In genomic region chr11:117941325-117941834, GRCm38 (mm10) we compare ENCODE assay signal across 16 mouse cellular contexts. TPM values are rescaled to one million over a fixed set of nuclear protein-coding genes. Genes with fewer than 3 reads are reported as not detected.
DNase-seq lines count a peak whose midpoint lies in the region; ATAC-seq and TF ChIP-seq lines count a peak whose summit lies in the region.
"Had no signal": no experiment of that assay in that cellular context is flagged by ENCODE, and none has a peak within 500 bp of the region (broad histone marks: within the 10 kb centered on the region; RNA-seq: fewer than 3 reads in every experiment).

No protein-coding gene starts in this region.

- no peaks in the 10 kb centered on the region for H3K27me3 ChIP-seq in intestine, embryonic 14.5 days (replicated peaks; ENCODE audit: control insufficient read depth, insufficient read depth, low read length)
- no peaks in the 10 kb centered on the region for H3K27me3 ChIP-seq in intestine, embryonic 15.5 days (replicated peaks)
- H3K27me3 ChIP-seq in myocyte (ENCODE audit: control insufficient read depth, insufficient read depth, insufficient read length) = no peaks in the 10 kb centered on the region
- no peaks in the 10 kb centered on the region for H3K27me3 ChIP-seq in forebrain, embryonic 14.5 days (replicated peaks; ENCODE audit: control insufficient read depth, insufficient read depth, low read length)
- H3K27me3 ChIP-seq: embryonic facial prominence, embryonic 13.5 days; limb, embryonic 12.5 days had no signal

- 90% methylated on average over 8 of the region's 8 CpGs for WGBS in intestine, embryonic 14.5 days
- WGBS in intestine, embryonic 15.5 days = 85% methylated on average over 8 of the region's 8 CpGs
- 87% methylated on average over 8 of the region's 8 CpGs for WGBS in forebrain, embryonic 14.5 days

- no peaks in the 10 kb centered on the region for H3K36me3 ChIP-seq in intestine, embryonic 14.5 days (ENCODE audit: control insufficient read depth, insufficient read depth, low read length)
- H3K36me3 ChIP-seq in intestine, embryonic 15.5 days = no peaks in the 10 kb centered on the region
- H3K36me3 ChIP-seq in myocyte (ENCODE audit: control insufficient read depth, insufficient read depth) = no peaks in the 10 kb centered on the region
- no peaks in the 10 kb centered on the region for H3K36me3 ChIP-seq in forebrain, embryonic 14.5 days (ENCODE audit: control insufficient read depth, insufficient read depth, low read length)
- H3K36me3 ChIP-seq: embryonic facial prominence, embryonic 13.5 days; hindbrain, embryonic 13.5 days; limb, embryonic 12.5 days; liver, embryonic 12.5 days had no signal

- H3K79me2 ChIP-seq in myocyte (ENCODE audit: control insufficient read depth, insufficient read depth) = no peaks in the 10 kb centered on the region

- peak overlapping the region; percentile 96; the same call in 1 of the 2 replicates for H3K27ac ChIP-seq in intestine, embryonic 14.5 days (ENCODE audit: low read depth)
- H3K27ac ChIP-seq in intestine, embryonic 15.5 days = no peak overlapping the region
- no peak overlapping the region for H3K27ac ChIP-seq in forebrain, embryonic 14.5 days (ENCODE audit: low read depth, low read length)
- H3K27ac ChIP-seq: limb, embryonic 12.5 days; liver, embryonic 12.5 days had no signal

- no peak overlapping the region for H3K4me2 ChIP-seq in intestine, embryonic 14.5 days (ENCODE audit: low read length)
- no peak overlapping the region for H3K4me2 ChIP-seq in intestine, embryonic 15.5 days (replicated peaks)
- peak overlapping the region; percentile 76 for H3K4me2 ChIP-seq in myocyte (ENCODE audit: low read depth)
- H3K4me2 ChIP-seq in forebrain, embryonic 14.5 days (ENCODE audit: low read length) = no peak overlapping the region
- H3K4me2 ChIP-seq: embryonic facial prominence, embryonic 13.5 days; hindbrain, embryonic 13.5 days; limb, embryonic 12.5 days; liver, embryonic 12.5 days; midbrain, embryonic 11.5 days had no signal

- ATAC-seq in intestine, embryonic 14.5 days (replicated peaks; ENCODE audit: low FRiP score, low TSS enrichment, low read depth) = no peak
- ATAC-seq in intestine, embryonic 15.5 days = no peak
- ATAC-seq in forebrain, embryonic 14.5 days = no peak
- ATAC-seq: intestine, embryonic 16.5 days; liver, embryonic 12.5 days had no signal

- H3K9me3 ChIP-seq in intestine, embryonic 14.5 days (ENCODE audit: control insufficient read depth, low read length) = no peaks in the 10 kb centered on the region
- H3K9me3 ChIP-seq in intestine, embryonic 15.5 days = no peaks in the 10 kb centered on the region
- no peaks in the 10 kb centered on the region for H3K9me3 ChIP-seq in forebrain, embryonic 14.5 days (replicated peaks; ENCODE audit: control insufficient read depth, low read length)
- H3K9me3 ChIP-seq: embryonic facial prominence, embryonic 13.5 days; hindbrain, embryonic 13.5 days; limb, embryonic 12.5 days; liver, embryonic 12.5 days had no signal

- peaks cover 30% of the 10 kb centered on the region for H3K4me1 ChIP-seq in intestine, embryonic 14.5 days (replicated peaks; ENCODE audit: control insufficient read depth, insufficient read depth, low read length)
- peaks cover 38% of the 10 kb centered on the region for H3K4me1 ChIP-seq in intestine, embryonic 15.5 days (replicated peaks)
- peaks cover 14% of the 10 kb centered on the region for H3K4me1 ChIP-seq in forebrain, embryonic 14.5 days (ENCODE audit: control insufficient read depth, insufficient read depth, low read length)

- DNase-seq in intestine, embryonic 14.5 days (ENCODE audit: low spot score) = no peak
- peak; percentile 80 for DNase-seq in 416B (ENCODE audit: low read depth)
- peak; percentile 52 for DNase-seq in NIH3T3 (ENCODE audit: low read depth)
- no peak for DNase-seq in cerebellum, adult 18-20 months
- DNase-seq in forebrain, embryonic 14.5 days (ENCODE audit: low spot score) = no peak
- DNase-seq: adrenal gland, adult 2 months; cerebellum, adult 9-10 months; lung, adult 2 months had no signal

- H3ac ChIP-seq in myocyte (ENCODE audit: control insufficient read depth, insufficient read length) = no peak overlapping the region

- no peak overlapping the region for H3K9ac ChIP-seq in intestine, embryonic 14.5 days (ENCODE audit: low read length)
- no peak overlapping the region for H3K9ac ChIP-seq in intestine, embryonic 15.5 days
- H3K9ac ChIP-seq in forebrain, embryonic 14.5 days (ENCODE audit: low read length) = no peak overlapping the region
- H3K9ac ChIP-seq: embryonic facial prominence, embryonic 13.5 days; hindbrain, embryonic 13.5 days; limb, embryonic 12.5 days; liver, embryonic 12.5 days had no signal

- no peak overlapping the region for H3K4me3 ChIP-seq in intestine, embryonic 14.5 days (ENCODE audit: low read depth, low read length)
- H3K4me3 ChIP-seq in intestine, embryonic 15.5 days (replicated peaks) = no peak overlapping the region
- H3K4me3 ChIP-seq in myocyte = peak overlapping the region; percentile 6
- no peak overlapping the region for H3K4me3 ChIP-seq in forebrain, embryonic 14.5 days (ENCODE audit: low read depth, low read length)
- H3K4me3 ChIP-seq: embryonic facial prominence, embryonic 13.5 days; hindbrain, embryonic 13.5 days; limb, embryonic 12.5 days; liver, embryonic 12.5 days had no signal

- peak; percentile 19 for TF ChIP-seq POLR2A in myocyte (IDR thresholded peaks at IDR 0.05; ENCODE audit: insufficient read length, low read depth)

TF ChIP-seq in myocyte, 11 proteins besides CTCF, POLR2A, EP300 and RAD21:
- TF ChIP-seq MYOG (IDR thresholded peaks at IDR 0.05; ENCODE audit: control insufficient read depth in 1 of 3, insufficient read depth in 1 of 3, insufficient read length in 2 of 3, low read depth in 2 of 3) = no peak
- TF ChIP-seq TCF12 (IDR thresholded peaks at IDR 0.05; ENCODE audit: insufficient read depth, poor library complexity, severe bottlenecking) = peak; percentile 37
- TF ChIP-seq SRF (IDR thresholded peaks at IDR 0.05; ENCODE audit: control insufficient read depth, insufficient read length, low read depth) = no peak
- TF ChIP-seq POLR2AphosphoS2 (IDR thresholded peaks at IDR 0.05; ENCODE audit: insufficient read length, low read depth) = no peak
- TF ChIP-seq MYOD1 (IDR thresholded peaks at IDR 0.05; ENCODE audit: control insufficient read depth in 1 of 3, insufficient read length in 2 of 3, low read depth in 2 of 3) = peak in 1 of 3 experiments; percentile 70
- no peak for TF ChIP-seq TCF3 (IDR thresholded peaks at IDR 0.05; ENCODE audit: insufficient read length, low read depth)
- no peak for TF ChIP-seq MAX (IDR thresholded peaks at IDR 0.05; ENCODE audit: low read depth)
- no peak for TF ChIP-seq E2F4 (IDR thresholded peaks at IDR 0.05; ENCODE audit: insufficient read depth)
- no peak for TF ChIP-seq REST (IDR thresholded peaks at IDR 0.05; ENCODE audit: insufficient read depth, insufficient read length)
- no peak for TF ChIP-seq CEBPB (IDR thresholded peaks at IDR 0.05; ENCODE audit: insufficient read depth, poor library complexity, severe bottlenecking)
- TF ChIP-seq USF1 (IDR thresholded peaks at IDR 0.05; ENCODE audit: low read depth) = no peak

RNA-seq across cellular contexts. Expression of gene Socs3, which starts 28.5 kb away (rescaled TPM):
- 8.1 and 8.7 TPM in 2 replicates for polyA plus RNA-seq in intestine, embryonic 14.5 days (2014; fragmentation: Nextera tagmentation; extraction: Ambion mirVana)
- 18.4 and 19.1 TPM in 2 replicates for polyA plus RNA-seq in intestine, embryonic 15.5 days (2015; fragmentation: Nextera tagmentation; extraction: Ambion mirVana)
- 27.3 TPM for polyA plus RNA-seq in myocyte (2012; fragmentation: generic; extraction: Trizol)
- polyA plus RNA-seq in forebrain, embryonic 14.5 days (2014; fragmentation: Nextera tagmentation; extraction: Ambion mirVana) = 8.1 and 8.7 TPM in 2 replicates

RNA-seq across cellular contexts. Expression of gene Pgs1, which starts 44.7 kb away (rescaled TPM):
- 31.6 and 33.8 TPM in 2 replicates for polyA plus RNA-seq in intestine, embryonic 14.5 days (2014; fragmentation: Nextera tagmentation; extraction: Ambion mirVana)
- polyA plus RNA-seq in intestine, embryonic 15.5 days (2015; fragmentation: Nextera tagmentation; extraction: Ambion mirVana) = 32.6 and 33.5 TPM in 2 replicates
- polyA plus RNA-seq in myocyte (2012; fragmentation: generic; extraction: Trizol) = 61.6 TPM
- 43.1 and 49.2 TPM in 2 replicates for polyA plus RNA-seq in forebrain, embryonic 14.5 days (2014; fragmentation: Nextera tagmentation; extraction: Ambion mirVana)

Comparison
In these comparisons a context has a peak if more than half of its experiments do, and no peak if none do; other contexts are left out.
1. DNase-seq: peak in 416B (single experiment) and NIH3T3 (single experiment); none in intestine, embryonic 14.5 days (single experiment), cerebellum, adult 18-20 months (0 of 2) and forebrain, embryonic 14.5 days (single experiment).